Mouse (Mus musculus): Measurements from ENCODE around the gene Naaladl2. TPM values are rescaled to one million over a fixed set of nuclear protein-coding genes. Genes with fewer than 3 reads are reported as not detected.
"Not testable (repeated sequence)": the region's sequence is repeated elsewhere in the genome, so short reads cannot be mapped to it uniquely, and the experiment has no call there.

Naaladl2 gene
- polyA plus RNA-seq, 1 experiment from 2014 or later, result 5.4 TPM

- no peak overlapping the region for H3K4me3 ChIP-seq (replicated peaks)
- no peak overlapping the region for H3K27ac ChIP-seq
- WGBS, result 93% methylated on average over 1 of the region's 1 CpGs
- ATAC-seq (ENCODE audit: insufficient read depth, low FRiP score, low read depth), result no peak
- no peaks in the 10 kb centered on the region for H3K36me3 ChIP-seq
- no peak overlapping the region for H3K4me2 ChIP-seq
- H3K27me3 ChIP-seq (replicated peaks), result no peaks in the 10 kb centered on the region
- no peaks in the 10 kb centered on the region for H3K4me1 ChIP-seq
- H3K9me3 ChIP-seq, result no peaks in the 10 kb centered on the region
- H3K9ac ChIP-seq, result no peak overlapping the region
These were observed 68.3 kb downstream of the Naaladl2 start for GRCm38 (mm10) chr3:25075785-25076184.

GRCm38 (mm10) chr3:25074266-25074665, 69.8 kb downstream of the Naaladl2 start:
- 64% methylated on average over 4 of the region's 4 CpGs for WGBS

GRCm38 (mm10) chr3:25073821-25074220, 70.2 kb downstream of the Naaladl2 start:
- 69% methylated on average over 6 of the region's 6 CpGs for WGBS
- Histone ChIP-seq H3K4me2 (no peak overlapping the region), H3K9ac (no peak overlapping the region), H3K4me1 (no peaks in the 10 kb centered on the region), H3K27me3 (replicated peaks) (no peaks in the 10 kb centered on the region), H3K9me3 (no peaks in the 10 kb centered on the region), H3K4me3 (replicated peaks) (no peak overlapping the region), H3K27ac (no peak overlapping the region), H3K36me3 (no peaks in the 10 kb centered on the region)
- no peak for ATAC-seq (ENCODE audit: insufficient read depth, low FRiP score, low read depth)

More at GRCm38 (mm10) chr3:25074266-25074665, 69.8 kb downstream of the Naaladl2 start:
- Histone ChIP-seq H3K27ac (no peak overlapping the region), H3K9me3 (no peaks in the 10 kb centered on the region), H3K9ac (no peak overlapping the region), H3K4me1 (no peaks in the 10 kb centered on the region), H3K36me3 (no peaks in the 10 kb centered on the region), H3K4me3 (replicated peaks) (no peak overlapping the region), H3K4me2 (no peak overlapping the region), H3K27me3 (replicated peaks) (no peaks in the 10 kb centered on the region)
- no peak for ATAC-seq (ENCODE audit: insufficient read depth, low FRiP score, low read depth)

- ATAC-seq (ENCODE audit: insufficient read depth, low FRiP score, low read depth), result no peak
- Histone ChIP-seq H3K27ac (no peak overlapping the region), H3K9me3 (no peaks in the 10 kb centered on the region), H3K4me2 (no peak overlapping the region), H3K4me3 (replicated peaks) (no peak overlapping the region), H3K9ac (no peak overlapping the region), H3K4me1 (no peaks in the 10 kb centered on the region), H3K27me3 (replicated peaks) (no peaks in the 10 kb centered on the region), H3K36me3 (no peaks in the 10 kb centered on the region)
- 69% methylated on average over 4 of the region's 4 CpGs for WGBS
These were observed 80.8 kb downstream of the Naaladl2 start for GRCm38 (mm10) chr3:25063217-25063616.

GRCm38 (mm10) chr3:25052975-25053374, 91.1 kb downstream of the Naaladl2 start:
- ATAC-seq (ENCODE audit: insufficient read depth, low FRiP score, low read depth), result no peak
- H3K9me3 ChIP-seq, result no peaks in the 10 kb centered on the region
- H3K27ac ChIP-seq, result no peak overlapping the region
- H3K27me3 ChIP-seq (replicated peaks), result no peaks in the 10 kb centered on the region
- H3K36me3 ChIP-seq, result no peaks in the 10 kb centered on the region
- no peak overlapping the region for H3K9ac ChIP-seq
- H3K4me2 ChIP-seq, result no peak overlapping the region
- WGBS, result 29% methylated on average over 2 of the region's 2 CpGs
- no peak overlapping the region for H3K4me3 ChIP-seq (replicated peaks)
- no peaks in the 10 kb centered on the region for H3K4me1 ChIP-seq

GRCm38 (mm10) chr3:25019972-25020371, 124.1 kb downstream of the Naaladl2 start:
- H3K4me3 ChIP-seq (replicated peaks), result no peak overlapping the region
- 53% methylated on average over 5 of the region's 5 CpGs for WGBS
- ATAC-seq (ENCODE audit: insufficient read depth, low FRiP score, low read depth), result no peak
- no peaks in the 10 kb centered on the region for H3K9me3 ChIP-seq
- H3K4me2 ChIP-seq, result no peak overlapping the region
- no peak overlapping the region for H3K9ac ChIP-seq
- H3K27ac ChIP-seq, result no peak overlapping the region
- H3K27me3 ChIP-seq (replicated peaks), result no peaks in the 10 kb centered on the region
- no peaks in the 10 kb centered on the region for H3K4me1 ChIP-seq
- no peaks in the 10 kb centered on the region for H3K36me3 ChIP-seq

- H3K27me3 ChIP-seq (replicated peaks), result no peaks in the 10 kb centered on the region
- H3K9me3 ChIP-seq, result no peaks in the 10 kb centered on the region
- WGBS, result 90% methylated on average over 1 of the region's 1 CpGs
- H3K27ac ChIP-seq, result no peak overlapping the region
- H3K4me3 ChIP-seq (replicated peaks), result no peak overlapping the region
- H3K36me3 ChIP-seq, result no peaks in the 10 kb centered on the region
- H3K4me1 ChIP-seq, result no peaks in the 10 kb centered on the region
- no peak overlapping the region for H3K9ac ChIP-seq
- no peak for ATAC-seq (ENCODE audit: insufficient read depth, low FRiP score, low read depth)
- H3K4me2 ChIP-seq, result no peak overlapping the region
These were observed 133.3 kb downstream of the Naaladl2 start for GRCm38 (mm10) chr3:25010751-25011150.

- not testable (repeated sequence) for H3K4me3 ChIP-seq (replicated peaks); H3K9me3 ChIP-seq; H3K4me2 ChIP-seq; H3K36me3 ChIP-seq; H3K4me1 ChIP-seq; H3K27ac ChIP-seq; H3K27me3 ChIP-seq (replicated peaks); ATAC-seq (ENCODE audit: insufficient read depth, low FRiP score, low read depth); H3K9ac ChIP-seq
- WGBS, result 63% methylated on average over 2 of the region's 2 CpGs
These were observed 137.3 kb downstream of the Naaladl2 start for GRCm38 (mm10) chr3:25006802-25007201.

- no peaks in the 10 kb centered on the region for H3K36me3 ChIP-seq
- no peaks in the 10 kb centered on the region for H3K27me3 ChIP-seq (replicated peaks)
- WGBS, result 29% methylated on average over 2 of the region's 2 CpGs
- no peak overlapping the region for H3K4me2 ChIP-seq
- H3K4me3 ChIP-seq (replicated peaks), result no peak overlapping the region
- H3K9me3 ChIP-seq, result no peaks in the 10 kb centered on the region
- no peak for ATAC-seq (ENCODE audit: insufficient read depth, low FRiP score, low read depth)
- no peak overlapping the region for H3K9ac ChIP-seq
- H3K27ac ChIP-seq, result no peak overlapping the region
- no peaks in the 10 kb centered on the region for H3K4me1 ChIP-seq
These were observed 151.5 kb downstream of the Naaladl2 start for GRCm38 (mm10) chr3:24992577-24992976.

- H3K27me3 ChIP-seq (replicated peaks), result no peaks in the 10 kb centered on the region
- ATAC-seq (ENCODE audit: insufficient read depth, low FRiP score, low read depth), result no peak
- no peak overlapping the region for H3K9ac ChIP-seq
- H3K4me1 ChIP-seq, result no peaks in the 10 kb centered on the region
- H3K27ac ChIP-seq, result no peak overlapping the region
- H3K4me3 ChIP-seq (replicated peaks), result no peak overlapping the region
- 63% methylated on average over 3 of the region's 3 CpGs for WGBS
- H3K9me3 ChIP-seq, result no peaks in the 10 kb centered on the region
- no peak overlapping the region for H3K4me2 ChIP-seq
- H3K36me3 ChIP-seq, result no peaks in the 10 kb centered on the region
These were observed 152.0 kb downstream of the Naaladl2 start for GRCm38 (mm10) chr3:24992078-24992477.

- H3K4me1 ChIP-seq, result no peaks in the 10 kb centered on the region
- no peak overlapping the region for H3K27ac ChIP-seq
- no peak overlapping the region for H3K9ac ChIP-seq
- H3K4me2 ChIP-seq, result no peak overlapping the region
- H3K4me3 ChIP-seq (replicated peaks), result no peak overlapping the region
- WGBS, result 55% methylated on average over 4 of the region's 4 CpGs
- no peaks in the 10 kb centered on the region for H3K9me3 ChIP-seq
- H3K36me3 ChIP-seq, result no peaks in the 10 kb centered on the region
- no peak for ATAC-seq (ENCODE audit: insufficient read depth, low FRiP score, low read depth)
- no peaks in the 10 kb centered on the region for H3K27me3 ChIP-seq (replicated peaks)
These were observed 161.9 kb downstream of the Naaladl2 start for GRCm38 (mm10) chr3:24982111-24982510.

- Histone ChIP-seq H3K36me3 (no peaks in the 10 kb centered on the region), H3K4me2 (no peak overlapping the region), H3K4me1 (no peaks in the 10 kb centered on the region), H3K9me3 (no peaks in the 10 kb centered on the region), H3K4me3 (replicated peaks) (no peak overlapping the region), H3K27ac (no peak overlapping the region), H3K27me3 (replicated peaks) (no peaks in the 10 kb centered on the region), H3K9ac (no peak overlapping the region)
- WGBS, result 81% methylated on average over 2 of the region's 2 CpGs
- ATAC-seq (ENCODE audit: insufficient read depth, low FRiP score, low read depth), result no peak
These were observed 201.9 kb downstream of the Naaladl2 start for GRCm38 (mm10) chr3:24942170-24942569.

GRCm38 (mm10) chr3:24938507-24939182, 205.4 kb downstream of the Naaladl2 start:
- Histone ChIP-seq H3K4me2 (no peak overlapping the region), H3K4me3 (replicated peaks) (no peak overlapping the region), H3K27ac (no peak overlapping the region), H3K27me3 (replicated peaks) (no peaks in the 10 kb centered on the region), H3K4me1 (no peaks in the 10 kb centered on the region), H3K9ac (no peak overlapping the region), H3K9me3 (no peaks in the 10 kb centered on the region), H3K36me3 (no peaks in the 10 kb centered on the region)
- 82% methylated on average over 5 of the region's 5 CpGs for WGBS
- no peak for ATAC-seq (ENCODE audit: insufficient read depth, low FRiP score, low read depth)

Data from stomach, embryonic 15.5 days (tissue).